Mouse (Mus musculus) forebrain, postnatal 0 days (tissue): Measurements from ENCODE around the gene Cfap74. TPM values are rescaled to one million over a fixed set of nuclear protein-coding genes. Genes with fewer than 3 reads are reported as not detected.

Source experiments
- ATAC-seq: fragments of 200-750 bp; cut with Nextera tagmentation; 2 replicates; pipeline ENCODE4 v1.8.0; 2017; ENCODE audit warnings: mild to moderate bottlenecking, moderate library complexity
- DNase-seq: peaks from one replicate; pipeline ENCODE4 v3.0.0-alpha.2; 2015
- H3K27ac ChIP-seq: fragments of 300-500 bp; sonication (generic); 2 replicates; pipeline ENCODE4 v1.5.1; 2014; ENCODE audit warnings: low read depth, mild to moderate bottlenecking, antibody characterized with exemption, low read length, moderate library complexity, mixed read lengths
- H3K27me3 ChIP-seq: fragments of 300-500 bp; sonication (generic); 2 replicates; pipeline ENCODE4 v1.6.1; 2014; ENCODE audit warnings: mild to moderate bottlenecking, low read length, mixed read lengths; ENCODE audit not compliant: insufficient read depth
- H3K36me3 ChIP-seq: fragments of 300-500 bp; sonication (generic); 2 replicates; pipeline ENCODE4 v1.6.1; 2014; ENCODE audit warnings: mild to moderate bottlenecking, moderate library complexity; ENCODE audit not compliant: insufficient read depth
- H3K4me1 ChIP-seq: fragments of 300-500 bp; sonication (generic); 2 replicates; pipeline ENCODE4 v1.6.1; 2014; ENCODE audit warnings: antibody characterized with exemption; ENCODE audit not compliant: insufficient read depth
- H3K4me2 ChIP-seq: fragments of 300-500 bp; sonication (generic); 2 replicates; pipeline ENCODE4 v1.6.1; 2014; ENCODE audit warnings: low read depth, mild to moderate bottlenecking, moderate library complexity
- H3K4me3 ChIP-seq: fragments of 300-500 bp; sonication (generic); 2 replicates; pipeline ENCODE4 v1.5.1; 2014; ENCODE audit warnings: low read depth, low read length, mixed read lengths
- H3K9ac ChIP-seq: fragments of 300-500 bp; sonication (generic); 2 replicates; pipeline ENCODE4 v1.6.1; 2014; ENCODE audit warnings: mild to moderate bottlenecking
- H3K9me3 ChIP-seq: fragments of 300-500 bp; sonication (generic); 2 replicates; pipeline ENCODE4 v1.6.1; 2016; ENCODE audit warnings: low read length
- CTCF ChIP-seq: sonication (generic); IDR thresholded peaks from 2 replicates; pipeline ENCODE4 v1.5.1; 2016; ENCODE audit warnings: antibody characterized with exemption, control low read depth, low read depth
- WGBS: fragments of 180-500 bp; shearing (Covaris S2); extraction: QIAGEN DNeasy Blood & Tissue Kit; methylation state at CpG from one replicate; pipeline ENCODE4 v1.1.7; 2014; 5-methylcytosine and 5-hydroxymethylcytosine counted together
- polyA plus RNA-seq: library from polyadenylated mRNA; unstranded; fragments of >200 nt; fragmentation: Nextera tagmentation; extraction: Ambion mirVana; gene quantifications from 2 replicates; pipeline ENCODE4 v1.2.1, GENCODE M21; 2015
- total RNA-seq: library from RNA; depleted of rRNA; stranded (reverse); fragments of >200 nt; gene quantifications from 2 replicates; pipeline ENCODE4 v1.2.3, GENCODE M21; 2014

The Cfap74 gene
- total and polyA plus RNA-seq, 2 experiments from 2014 or later: 6.6 to 10.8 TPM

DNA sequence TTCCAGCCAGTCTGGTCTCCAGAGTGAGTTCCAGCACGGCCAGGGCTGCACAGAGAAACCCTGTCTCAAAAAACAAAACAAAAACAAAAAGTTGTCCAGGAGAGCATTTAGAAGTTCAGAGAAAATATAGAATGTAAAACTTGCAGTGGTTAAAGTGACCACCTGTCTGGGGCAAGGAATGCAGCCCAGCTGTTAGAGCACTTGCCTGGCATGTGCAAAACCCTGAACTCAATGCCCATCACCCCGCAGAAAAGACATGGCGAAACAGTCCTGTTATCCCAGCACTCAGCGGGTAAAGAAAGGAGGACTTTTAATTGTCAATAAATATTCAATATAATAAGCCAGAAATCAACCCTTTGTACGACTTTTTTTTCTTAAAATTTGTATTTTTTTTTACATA lies 49.6 kb downstream of the Cfap74 start:
- Histone ChIP-seq H3K9ac (no peak overlapping the region), H3K9me3 (no peaks in the 10 kb centered on the region), H3K4me3 (no peak overlapping the region), H3K4me2 (no peak overlapping the region), H3K27ac (no peak overlapping the region), H3K4me1 (no peaks in the 10 kb centered on the region), H3K36me3 (no peaks in the 10 kb centered on the region), H3K27me3 (no peaks in the 10 kb centered on the region)
- DNase-seq: no peak
- ATAC-seq: no peak
- 82% methylated on average over 5 of the region's 5 CpGs for WGBS
- no peak for TF ChIP-seq CTCF

DNA sequence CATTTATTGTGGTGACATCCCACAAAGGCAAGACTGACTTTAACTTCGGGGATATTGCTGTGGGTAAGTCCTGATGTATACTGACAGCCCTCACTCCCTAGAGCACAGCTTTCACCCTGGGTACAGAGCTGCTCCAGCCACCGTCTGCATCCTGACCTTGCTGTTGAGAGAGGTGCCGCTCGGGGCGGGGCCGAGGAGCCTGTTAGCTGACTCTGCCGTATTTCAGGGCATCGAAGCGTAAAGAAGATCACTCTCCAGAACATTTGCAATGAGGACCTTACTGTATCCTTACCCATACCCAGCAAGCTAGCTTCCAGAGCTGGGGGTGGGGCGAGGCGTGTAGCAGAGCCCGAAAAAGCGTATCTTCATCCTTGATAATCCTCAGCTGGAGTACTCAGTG lies 54.1 kb downstream of the Cfap74 start:
- no peak overlapping the region for H3K4me2 ChIP-seq
- no peaks in the 10 kb centered on the region for H3K4me1 ChIP-seq
- no peaks in the 10 kb centered on the region for H3K9me3 ChIP-seq
- 88% methylated on average over 13 of the region's 13 CpGs for WGBS
- no peak overlapping the region for H3K27ac ChIP-seq
- no peaks in the 10 kb centered on the region for H3K27me3 ChIP-seq
- no peak overlapping the region for H3K9ac ChIP-seq
- no peak for TF ChIP-seq CTCF
- no peaks in the 10 kb centered on the region for H3K36me3 ChIP-seq
- no peak overlapping the region for H3K4me3 ChIP-seq
- DNase-seq (no peak), ATAC-seq (no peak)

DNA sequence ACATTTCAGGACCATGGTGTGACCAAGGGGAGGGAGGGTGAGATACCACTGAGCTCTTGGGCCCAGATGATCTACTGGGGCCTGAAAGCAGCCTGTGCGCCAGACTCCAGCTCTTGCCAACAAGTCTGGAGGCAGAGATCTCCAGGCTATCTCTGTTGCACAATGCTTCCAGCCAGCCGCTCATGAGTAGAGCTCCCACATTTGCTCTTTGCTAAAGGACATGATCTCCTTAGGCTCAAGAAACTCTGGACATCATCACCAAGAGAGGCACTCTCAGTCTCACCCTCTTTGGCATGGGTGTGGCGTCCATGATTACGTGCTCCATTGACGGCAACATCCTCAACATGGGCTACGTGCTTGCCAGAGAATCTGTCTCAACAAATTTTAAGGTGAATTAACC lies 54.6 kb downstream of the Cfap74 start:
- DNase-seq (no peak), ATAC-seq (no peak)
- Histone ChIP-seq H3K27ac (no peak overlapping the region), H3K36me3 (no peaks in the 10 kb centered on the region), H3K4me3 (no peak overlapping the region), H3K9ac (no peak overlapping the region), H3K4me1 (no peaks in the 10 kb centered on the region), H3K27me3 (no peaks in the 10 kb centered on the region), H3K4me2 (no peak overlapping the region), H3K9me3 (no peaks in the 10 kb centered on the region)
- TF ChIP-seq CTCF: no peak
- WGBS: 80% methylated on average over 6 of the region's 6 CpGs

DNA sequence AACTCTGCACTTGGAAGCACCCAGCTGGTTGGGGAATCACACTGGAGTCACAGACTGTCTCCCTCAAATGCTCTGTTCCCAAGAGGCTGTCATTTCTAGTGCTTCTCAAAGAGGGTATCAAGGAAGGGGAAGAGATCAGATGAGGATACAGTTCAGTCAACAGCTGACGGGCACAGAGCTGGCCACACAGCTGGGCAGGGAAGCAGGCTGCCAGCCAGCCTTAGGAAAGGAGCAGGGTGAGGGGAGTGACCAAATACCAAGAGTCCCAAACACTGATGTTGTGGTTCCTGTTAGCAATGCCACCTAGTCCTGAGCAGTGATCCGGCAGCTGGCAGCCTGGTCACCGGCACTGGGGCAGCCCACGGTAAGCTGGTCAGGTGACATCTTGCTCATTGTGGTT lies 55.1 kb downstream of the Cfap74 start:
- no peak for DNase-seq
- 92% methylated on average over 4 of the region's 4 CpGs for WGBS
- Histone ChIP-seq H3K9ac (no peak overlapping the region), H3K4me3 (no peak overlapping the region), H3K9me3 (no peaks in the 10 kb centered on the region), H3K4me1 (no peaks in the 10 kb centered on the region), H3K4me2 (no peak overlapping the region), H3K36me3 (no peaks in the 10 kb centered on the region), H3K27me3 (no peaks in the 10 kb centered on the region), H3K27ac (no peak overlapping the region)
- no peak for TF ChIP-seq CTCF
- ATAC-seq: no peak

DNA sequence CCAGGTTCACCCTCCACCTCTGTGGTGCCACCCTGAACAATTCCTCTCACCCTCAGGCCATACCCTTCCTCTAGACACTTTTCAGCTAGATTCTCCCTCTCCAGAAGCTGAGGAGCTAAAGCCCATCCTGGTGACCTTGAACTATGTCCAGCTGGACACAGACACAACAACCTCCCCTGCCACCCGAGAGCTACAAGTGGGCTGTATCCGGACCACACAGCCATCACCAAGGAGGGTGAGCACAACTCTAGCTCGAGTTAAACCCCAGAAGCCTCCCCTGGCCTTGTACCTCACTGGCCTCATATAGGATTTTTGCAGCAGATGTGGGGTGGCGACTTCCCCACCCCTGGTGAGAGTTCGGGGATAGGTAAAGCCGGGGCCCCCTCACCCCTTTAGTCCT lies 56.6 kb downstream of the Cfap74 start:
- H3K4me3 ChIP-seq: no peak overlapping the region
- TF ChIP-seq CTCF: no peak
- no peak overlapping the region for H3K27ac ChIP-seq
- no peaks in the 10 kb centered on the region for H3K27me3 ChIP-seq
- no peak for DNase-seq
- ATAC-seq: no peak
- H3K36me3 ChIP-seq: no peaks in the 10 kb centered on the region
- no peaks in the 10 kb centered on the region for H3K4me1 ChIP-seq
- WGBS: 75% methylated on average over 6 of the region's 6 CpGs
- no peaks in the 10 kb centered on the region for H3K9me3 ChIP-seq
- no peak overlapping the region for H3K9ac ChIP-seq
- no peak overlapping the region for H3K4me2 ChIP-seq

DNA sequence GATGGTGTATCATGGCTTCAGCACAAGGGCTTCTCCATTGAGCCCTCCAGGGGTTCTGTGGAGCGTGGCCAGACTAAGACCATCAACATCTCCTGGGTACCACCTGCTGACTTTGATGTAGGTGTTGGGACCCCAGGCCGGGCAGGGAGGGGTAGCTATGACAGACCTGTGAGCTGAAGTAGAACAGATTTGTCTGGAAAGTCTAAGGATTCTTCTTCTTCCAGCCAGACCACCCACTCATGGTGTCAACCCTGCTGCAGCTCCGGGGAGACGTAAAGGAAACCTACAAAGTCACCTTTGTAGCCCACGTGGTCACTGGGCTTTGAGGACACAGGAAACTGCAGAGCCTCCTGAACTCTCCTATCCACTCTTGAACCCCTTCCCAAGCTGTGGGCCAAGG lies 57.1 kb downstream of the Cfap74 start:
- no peaks in the 10 kb centered on the region for H3K9me3 ChIP-seq
- no peaks in the 10 kb centered on the region for H3K4me1 ChIP-seq
- H3K4me3 ChIP-seq: no peak overlapping the region
- H3K9ac ChIP-seq: no peak overlapping the region
- no peak overlapping the region for H3K4me2 ChIP-seq
- no peaks in the 10 kb centered on the region for H3K27me3 ChIP-seq
- no peaks in the 10 kb centered on the region for H3K36me3 ChIP-seq
- no peak for ATAC-seq
- TF ChIP-seq CTCF: no peak
- no peak overlapping the region for H3K27ac ChIP-seq
- DNase-seq: no peak
- 81% methylated on average over 5 of the region's 5 CpGs for WGBS

DNA sequence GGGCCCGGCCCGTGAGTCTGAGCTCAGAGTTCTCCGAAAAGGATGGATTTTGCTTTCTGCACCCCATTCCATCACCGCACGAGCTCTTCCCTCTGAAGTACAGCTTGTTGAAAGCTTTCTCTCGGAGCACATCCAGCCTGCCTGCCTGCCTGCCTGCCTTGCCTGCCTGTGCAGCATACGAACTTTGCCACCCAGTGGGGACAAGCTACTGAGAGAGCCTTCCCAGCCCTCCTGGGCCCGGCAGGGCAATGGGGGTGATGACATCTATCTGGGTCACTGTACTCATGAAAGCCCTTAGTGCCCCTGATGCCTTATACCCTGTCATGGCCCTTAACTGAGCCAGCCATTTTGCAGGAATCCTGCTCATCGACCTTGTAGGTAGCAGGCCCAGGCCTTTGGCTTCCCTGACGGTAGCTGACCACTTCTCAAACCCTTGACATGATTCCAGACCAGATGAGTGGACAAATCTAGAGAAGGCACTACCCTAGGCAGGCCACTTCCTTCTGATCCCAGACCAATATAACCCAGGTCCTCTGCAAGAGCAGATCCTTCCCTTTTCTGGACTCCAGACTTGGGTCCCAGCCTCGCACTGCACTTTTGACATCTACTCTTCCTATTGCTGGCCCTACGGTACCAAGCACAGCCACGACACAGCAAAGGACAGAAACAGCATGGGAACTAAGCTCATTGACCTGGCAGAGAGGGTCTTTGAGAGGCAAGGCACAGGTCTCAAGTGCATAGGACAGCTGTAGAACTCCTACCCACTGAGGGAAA lies 58.4 kb downstream of the Cfap74 start:
- 83% methylated on average over 13 of the region's 13 CpGs for whole genome bisulfite sequencing
- no peak for TF ChIP-seq CTCF
- ATAC-seq: no peak

DNA sequence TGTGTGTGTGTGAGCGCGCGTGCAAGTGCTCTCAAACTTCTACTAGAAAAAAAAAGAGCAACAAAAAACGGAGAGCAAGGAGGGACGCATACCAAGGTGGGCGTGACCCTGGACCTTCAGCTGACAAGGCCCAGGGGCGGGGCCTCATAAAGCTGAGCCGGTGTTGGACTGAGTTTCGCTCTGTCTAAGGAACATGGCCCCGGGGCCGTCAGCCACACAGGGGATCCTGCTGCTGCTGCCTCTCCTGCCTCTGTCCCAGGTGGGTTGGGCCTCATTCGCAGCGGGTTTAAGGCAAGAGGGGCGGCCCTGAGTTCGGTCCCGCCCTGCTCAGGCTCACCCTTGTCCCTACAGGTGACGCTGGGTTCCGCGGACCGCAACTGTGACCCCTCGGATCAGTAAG lies 60.0 kb downstream of the Cfap74 start, which contains the start of gene Tmem52:
TSS of gene Tmem52 (plus strand) at position 163 of the 400 bp plus-strand sequence.
- Histone ChIP-seq H3K4me2 (no peak within 1 kb of the TSS), H3K36me3 (no peaks in the 10 kb centered on the region), H3K27me3 (no peaks in the 10 kb centered on the region), H3K4me1 (no peaks in the 10 kb centered on the region), H3K4me3 (no peak within 1 kb of the TSS), H3K9me3 (no peaks in the 10 kb centered on the region), H3K9ac (no peak within 1 kb of the TSS), H3K27ac (no peak within 1 kb of the TSS)
- 10% methylated on average over 20 of the region's 21 CpGs for WGBS
- ATAC-seq (no peak), DNase-seq (no peak)
- no peak for TF ChIP-seq CTCF

More for the DNA sequence above, 58.4 kb downstream of the Cfap74 start:
- no peak overlapping the region for H3K9ac ChIP-seq
- no peaks in the 10 kb centered on the region for H3K36me3 ChIP-seq
- H3K9me3 ChIP-seq: no peaks in the 10 kb centered on the region
- H3K27me3 ChIP-seq: no peaks in the 10 kb centered on the region
- no peak overlapping the region for H3K4me3 ChIP-seq
- H3K4me1 ChIP-seq: no peaks in the 10 kb centered on the region
- DNase-seq: no peak
- no peak overlapping the region for H3K4me2 ChIP-seq
- H3K27ac ChIP-seq: no peak overlapping the region
